Comparison of ENCODE assay signal across 8 mouse cellular contexts in genomic region chr11:79710868-79711765, GRCm38 (mm10).
DNase-seq lines count a peak whose midpoint lies in the region; ATAC-seq and TF ChIP-seq lines count a peak whose summit lies in the region.

No protein-coding gene starts in this region.

- DNase-seq in CD4-positive helper T cell, adult 2 months (ENCODE audit: low read depth, low spot score), result peak; percentile 69
- peak; percentile 66 for DNase-seq in brain, adult 2 months (ENCODE audit: low read depth, low spot score)
- peak; percentile 92 for DNase-seq in forebrain, embryonic 11.5 days (ENCODE audit: low spot score)
- DNase-seq in heart, postnatal 10 days, result peak; percentile 92 to 93
- DNase-seq in kidney, postnatal 4 days, result peak; percentile 91 to 94
- peak; percentile 91 for DNase-seq in lung, adult 2 months
- DNase-seq in testis, postnatal 14 days (ENCODE audit: low spot score), result peak; percentile 67

- H3K4me2 ChIP-seq in forebrain, embryonic 11.5 days (ENCODE audit: low read depth, low read length, severe bottlenecking), result peak overlapping the region; percentile 91
- H3K4me2 ChIP-seq in neural tube, embryonic 15.5 days, result peak overlapping the region; percentile 90

- peak; percentile 30; the same call in 1 of the 2 replicates for TF ChIP-seq CTCF in lung, adult 2 months (IDR thresholded peaks at IDR 0.05; ENCODE audit: insufficient read depth, low read length)

- TF ChIP-seq POLR2A in lung, adult 2 months (IDR thresholded peaks at IDR 0.05; ENCODE audit: borderline replicate concordance, extremely low read depth, low read depth, low read length), result peak; percentile 71; the same call in 1 of the 2 replicates

- 1% methylated on average over 97 of the region's 106 CpGs for WGBS in forebrain, embryonic 11.5 days
- WGBS in lung, adult 2 months, result 1% methylated on average over 103 of the region's 106 CpGs
- WGBS in neural tube, embryonic 15.5 days, result under 1% methylated on average over 103 of the region's 106 CpGs

- H3K36me3 ChIP-seq in forebrain, embryonic 11.5 days (ENCODE audit: control insufficient read depth, insufficient read depth, low read length), result no peaks in the 10 kb centered on the region
- H3K36me3 ChIP-seq in neural tube, embryonic 15.5 days, result no peaks in the 10 kb centered on the region

- peak overlapping the region; percentile 60 for H3K4me3 ChIP-seq in forebrain, embryonic 11.5 days (ENCODE audit: low read depth, low read length)
- H3K4me3 ChIP-seq in lung, adult 2 months (replicated peaks; ENCODE audit: extremely low read depth, low read depth, low read length), result peak overlapping the region; percentile 94
- peak overlapping the region; percentile 54 for H3K4me3 ChIP-seq in neural tube, embryonic 15.5 days (replicated peaks)

- intact Hi-C loops in heart, postnatal 10 days (cut with DNase I), result loop anchor here (1.0 to 2.0 kb wide), 2 partner anchors 82 to 209 kb away; no protein-coding TSS in a partner anchor

- no peak overlapping the region for H3K27ac ChIP-seq in forebrain, embryonic 11.5 days (ENCODE audit: low read depth, low read length)
- H3K27ac ChIP-seq in neural tube, embryonic 15.5 days (replicated peaks), result peak overlapping the region; percentile 67

- H3K9ac ChIP-seq in forebrain, embryonic 11.5 days (ENCODE audit: low read length), result peak overlapping the region; percentile 61
- peak overlapping the region; percentile 60 for H3K9ac ChIP-seq in neural tube, embryonic 15.5 days (replicated peaks)

- peaks cover 9% of the 10 kb centered on the region; the same call in 1 of the 2 replicates for H3K4me1 ChIP-seq in forebrain, embryonic 11.5 days (replicated peaks; ENCODE audit: control insufficient read depth, insufficient read depth, low read length)
- peaks cover 33% of the 10 kb centered on the region for H3K4me1 ChIP-seq in lung, adult 2 months (ENCODE audit: control insufficient read depth, insufficient read depth, low read length)
- H3K4me1 ChIP-seq in neural tube, embryonic 15.5 days, result peaks cover 29% of the 10 kb centered on the region

- H3K27me3 ChIP-seq in forebrain, embryonic 11.5 days (ENCODE audit: control insufficient read depth, insufficient read depth, low read length), result peaks cover 41% of the 10 kb centered on the region
- H3K27me3 ChIP-seq in neural tube, embryonic 15.5 days (replicated peaks), result peaks cover 41% of the 10 kb centered on the region

- peak; percentile 83 for ATAC-seq in forebrain, embryonic 11.5 days (replicated peaks; ENCODE audit: low FRiP score)
- peak; percentile 91 for ATAC-seq in neural tube, embryonic 15.5 days (ENCODE audit: low FRiP score)

- H3K9me3 ChIP-seq in forebrain, embryonic 11.5 days (ENCODE audit: control insufficient read depth, low read length), result no peaks in the 10 kb centered on the region
- no peaks in the 10 kb centered on the region for H3K9me3 ChIP-seq in neural tube, embryonic 15.5 days (replicated peaks)
